Mouse (Mus musculus): ENCODE measurements around the gene Tmem262.
A peak's percentile ranks its signal among the peaks of the same experiment; 100 is the strongest.
"Not testable (repeated sequence)": the region's sequence is repeated elsewhere in the genome, so short reads cannot be mapped to it uniquely, and the experiment has no call there.

Tmem262 gene

DNA sequence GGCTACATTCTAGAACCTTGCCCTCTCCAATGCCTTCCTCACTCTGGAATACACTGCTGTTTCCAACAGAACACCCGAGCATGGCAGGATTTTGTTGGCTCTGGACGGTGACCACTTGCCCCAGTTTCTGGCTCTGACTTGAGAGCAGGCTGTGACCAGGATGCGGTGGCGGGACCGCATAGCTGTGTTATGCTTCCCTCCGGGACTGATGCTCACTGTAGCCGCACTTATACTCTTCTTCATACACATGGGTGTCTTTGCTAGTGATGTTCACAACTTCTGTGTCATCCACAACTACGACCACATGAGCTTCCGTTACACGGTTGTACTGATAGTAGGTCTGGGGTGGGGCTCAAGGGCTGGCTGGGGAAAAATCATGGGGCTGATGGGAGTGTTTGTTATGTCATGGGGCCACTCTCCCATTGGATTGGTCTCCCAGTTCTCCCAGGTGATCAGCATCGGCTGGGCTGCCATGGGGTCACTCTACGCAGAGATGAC is at the start of gene Tmem262:
Gene Tmem262, plus strand, starts transcription at position 51 of the 498 bp plus-strand sequence.
- no peak for DNase-seq

DNA sequence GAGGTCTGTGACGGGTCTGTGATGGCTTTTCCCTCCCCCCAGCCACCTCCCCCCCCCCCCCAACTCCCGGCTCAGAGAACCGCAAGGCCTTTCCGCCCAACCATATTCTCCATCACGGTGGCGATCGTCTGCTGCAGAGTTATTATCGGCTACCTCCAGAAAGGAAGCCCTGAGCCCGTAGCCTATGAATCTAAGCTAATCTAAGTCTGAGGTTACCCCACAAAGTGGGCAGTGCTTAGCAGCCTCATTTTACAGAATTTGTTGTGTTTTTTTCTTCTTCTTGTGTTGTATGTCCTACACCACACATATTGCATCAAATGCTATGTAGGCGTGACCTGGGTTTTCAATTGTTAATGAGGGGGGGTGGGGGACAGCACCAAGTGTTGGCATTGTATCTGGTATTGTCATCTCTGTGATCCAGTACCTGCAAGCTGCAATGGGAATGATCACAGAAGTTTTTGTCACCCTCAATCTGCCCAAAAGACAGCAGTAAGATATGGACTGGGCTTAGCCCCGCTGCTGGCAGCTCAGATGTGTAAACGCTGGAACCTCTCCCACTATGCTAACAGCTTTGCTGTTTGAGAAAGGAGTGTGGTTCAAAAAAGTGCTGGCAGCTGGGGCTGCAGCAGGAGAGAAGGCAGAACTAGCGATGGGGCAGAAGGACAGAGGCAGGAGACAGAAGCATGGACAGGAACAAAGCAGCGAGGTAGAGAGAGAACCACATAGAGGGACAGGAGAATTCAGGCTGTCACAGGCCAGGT is 49.1 kb upstream of the Tmem262 start:
- DNase-seq, result no peak

DNA sequence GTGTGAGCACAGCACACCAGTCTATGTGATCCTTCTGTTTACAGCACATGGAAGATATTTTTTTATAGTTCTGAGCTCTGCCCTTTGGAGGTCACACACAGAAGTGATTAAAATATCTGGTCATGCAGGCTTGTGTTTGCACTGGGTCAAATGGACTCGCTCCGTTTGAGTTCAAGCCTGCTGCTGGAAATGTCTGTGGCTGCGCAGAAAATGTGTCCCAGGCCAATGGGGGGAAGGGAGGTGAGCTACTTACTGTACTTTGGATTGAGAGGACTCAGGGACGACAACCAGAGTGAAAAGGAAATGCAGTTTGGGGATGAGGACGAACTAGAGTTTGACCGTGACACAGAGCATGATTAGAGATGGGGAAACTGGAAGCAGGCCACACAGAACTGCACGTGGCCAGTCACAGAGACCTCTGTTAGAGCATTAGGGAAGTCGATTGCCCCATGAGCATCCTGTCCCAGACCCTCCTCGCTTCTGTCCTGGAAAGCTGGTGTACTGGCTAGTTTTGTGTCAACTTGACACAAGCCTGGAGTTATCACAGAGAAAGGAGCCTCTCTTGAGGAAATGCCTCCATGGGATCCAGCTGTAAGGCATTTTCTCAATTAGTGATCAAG is 43.8 kb upstream of the Tmem262 start:
- DNase-seq, result no peak

DNA sequence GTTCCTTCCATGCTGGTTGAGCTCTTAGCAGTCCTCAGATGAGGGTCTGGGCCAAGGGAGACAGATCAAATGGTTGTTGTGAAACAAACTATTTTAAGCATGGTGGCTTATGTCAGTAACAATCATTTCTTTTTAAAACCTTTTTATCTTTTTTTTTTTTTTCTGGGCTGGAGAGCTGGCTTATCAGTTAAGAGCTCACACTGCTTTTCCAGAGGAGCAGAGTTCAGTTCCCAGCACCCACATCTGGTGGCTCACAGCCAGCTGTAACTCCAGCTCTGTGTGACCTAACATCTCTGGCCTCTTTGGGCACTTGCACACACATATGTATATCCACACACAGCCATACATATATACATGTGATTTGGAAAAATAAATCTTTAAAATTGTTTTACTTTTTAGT is 42.1 kb upstream of the Tmem262 start:
- DNase-seq, result no peak

DNA sequence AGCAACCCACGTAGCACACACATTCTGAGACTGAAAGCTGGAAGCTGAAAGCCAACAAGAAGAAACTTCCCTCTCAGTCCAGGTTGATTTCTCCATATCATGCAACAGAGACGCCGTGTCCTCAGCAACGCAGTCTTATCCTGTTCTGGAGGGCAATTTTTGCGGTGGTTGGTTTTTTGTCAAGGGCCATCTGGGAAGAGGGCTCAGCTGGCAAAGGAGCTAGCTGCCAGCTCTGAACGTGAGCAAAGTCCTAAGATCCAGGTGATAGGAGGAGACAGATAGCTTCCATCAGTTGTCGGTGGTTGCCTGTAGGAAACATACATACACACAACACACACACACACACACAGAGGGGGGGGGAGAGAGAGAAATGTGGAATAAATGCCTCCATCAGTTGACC is 41.5 kb upstream of the Tmem262 start:
- no peak for DNase-seq

DNA sequence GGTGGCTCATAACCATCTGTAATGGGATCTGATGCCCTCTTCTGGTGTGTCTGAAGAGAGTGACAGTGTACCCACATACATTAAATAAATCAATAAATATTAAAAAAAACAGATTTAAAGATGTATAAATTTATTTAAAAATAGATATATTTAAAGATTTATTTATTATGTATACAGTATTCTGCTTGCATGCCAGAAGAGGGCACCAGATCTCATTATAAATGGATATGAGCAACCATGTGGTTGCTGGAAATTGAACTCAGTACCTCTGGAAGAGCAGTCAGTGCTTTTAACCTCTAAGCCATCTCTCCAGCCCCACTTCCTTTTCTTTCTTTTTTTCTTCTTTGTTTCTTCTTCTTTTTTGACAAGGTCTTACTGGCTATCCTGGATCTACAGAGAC is 39.8 kb upstream of the Tmem262 start:
- DNase-seq, result no peak

DNA sequence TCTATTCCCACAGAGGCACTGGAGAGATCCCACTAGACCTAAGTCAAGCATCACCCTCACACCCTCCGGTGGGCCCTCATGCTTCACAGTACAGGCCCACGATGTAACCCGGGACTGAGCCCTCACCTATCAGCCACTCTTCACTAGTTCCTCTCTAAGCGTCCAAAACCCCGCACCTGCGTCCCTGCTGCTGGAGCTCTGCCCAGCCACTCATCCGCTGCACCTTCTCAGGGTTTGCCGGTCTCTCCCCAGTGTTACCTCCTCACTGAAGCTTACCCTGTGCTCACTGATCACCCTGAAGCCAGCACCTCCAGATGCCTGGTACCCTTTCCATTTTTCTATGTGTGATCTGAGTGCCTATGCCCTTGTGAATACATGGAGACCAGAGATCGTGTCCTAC is 37.5 kb upstream of the Tmem262 start:
- no peak for DNase-seq

DNA sequence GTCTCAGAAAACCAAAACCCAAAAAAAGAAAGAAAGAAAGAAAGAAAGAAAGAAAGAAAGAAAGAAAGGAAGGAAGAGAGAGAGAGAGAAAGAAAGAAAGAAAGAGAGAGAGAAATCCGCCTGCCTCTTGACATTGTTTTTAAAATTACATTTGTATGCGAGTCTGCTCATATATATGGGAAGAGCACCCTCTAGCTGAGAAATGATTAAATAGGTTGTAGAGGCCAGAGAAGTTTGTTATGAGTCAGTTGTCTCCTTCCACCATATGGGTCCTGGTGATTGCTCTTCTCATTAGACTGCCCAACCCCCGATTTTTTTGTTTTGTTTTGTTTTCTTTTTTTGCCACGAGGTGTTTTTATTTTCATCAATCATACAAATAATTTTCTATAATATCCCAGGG is 35.7 kb upstream of the Tmem262 start:
- DNase-seq, result not testable (repeated sequence)

DNA sequence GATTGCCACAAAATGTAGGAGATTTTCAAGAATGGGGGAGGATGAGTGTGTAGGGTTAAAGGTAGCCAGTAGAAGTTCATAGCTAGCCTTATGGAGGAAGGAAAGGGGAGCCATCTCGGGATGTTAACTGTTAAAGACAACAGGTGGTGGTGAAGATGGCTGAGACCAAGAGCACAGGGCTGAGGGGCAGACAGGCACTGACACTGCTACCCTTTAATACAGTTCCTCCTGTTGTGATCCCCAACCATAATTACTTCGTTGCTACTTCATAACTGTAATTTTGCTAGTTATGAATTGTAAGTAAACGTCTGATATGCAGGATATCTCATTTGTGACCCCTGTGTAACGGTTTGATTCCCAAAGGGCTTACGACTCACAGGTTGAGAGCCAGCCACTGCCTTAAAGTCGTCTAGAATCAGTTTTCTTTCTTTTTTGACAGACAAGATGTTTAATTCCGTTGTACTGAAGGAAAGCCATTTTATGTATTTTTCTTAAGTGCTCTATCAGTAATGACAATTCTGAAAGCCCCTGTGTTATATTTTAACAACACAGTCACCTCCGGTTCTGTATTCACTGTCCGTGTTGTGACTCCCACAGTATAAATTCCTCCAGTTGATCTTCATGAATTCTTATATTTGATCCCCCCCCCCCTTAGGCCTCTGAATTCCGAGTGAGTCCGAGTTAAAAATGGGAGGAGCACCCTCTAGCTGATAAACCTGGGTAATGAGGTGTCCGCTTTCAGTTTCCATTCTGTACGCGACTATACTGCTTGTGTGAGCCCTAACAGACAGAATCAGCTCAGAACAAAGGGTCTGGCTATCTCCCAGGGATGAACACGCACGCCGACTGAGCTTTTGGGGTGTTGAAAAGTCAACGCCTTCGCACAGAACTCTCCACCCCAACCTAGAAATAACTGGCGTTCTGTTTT is 34.2 kb upstream of the Tmem262 start:
- no peak for DNase-seq

DNA sequence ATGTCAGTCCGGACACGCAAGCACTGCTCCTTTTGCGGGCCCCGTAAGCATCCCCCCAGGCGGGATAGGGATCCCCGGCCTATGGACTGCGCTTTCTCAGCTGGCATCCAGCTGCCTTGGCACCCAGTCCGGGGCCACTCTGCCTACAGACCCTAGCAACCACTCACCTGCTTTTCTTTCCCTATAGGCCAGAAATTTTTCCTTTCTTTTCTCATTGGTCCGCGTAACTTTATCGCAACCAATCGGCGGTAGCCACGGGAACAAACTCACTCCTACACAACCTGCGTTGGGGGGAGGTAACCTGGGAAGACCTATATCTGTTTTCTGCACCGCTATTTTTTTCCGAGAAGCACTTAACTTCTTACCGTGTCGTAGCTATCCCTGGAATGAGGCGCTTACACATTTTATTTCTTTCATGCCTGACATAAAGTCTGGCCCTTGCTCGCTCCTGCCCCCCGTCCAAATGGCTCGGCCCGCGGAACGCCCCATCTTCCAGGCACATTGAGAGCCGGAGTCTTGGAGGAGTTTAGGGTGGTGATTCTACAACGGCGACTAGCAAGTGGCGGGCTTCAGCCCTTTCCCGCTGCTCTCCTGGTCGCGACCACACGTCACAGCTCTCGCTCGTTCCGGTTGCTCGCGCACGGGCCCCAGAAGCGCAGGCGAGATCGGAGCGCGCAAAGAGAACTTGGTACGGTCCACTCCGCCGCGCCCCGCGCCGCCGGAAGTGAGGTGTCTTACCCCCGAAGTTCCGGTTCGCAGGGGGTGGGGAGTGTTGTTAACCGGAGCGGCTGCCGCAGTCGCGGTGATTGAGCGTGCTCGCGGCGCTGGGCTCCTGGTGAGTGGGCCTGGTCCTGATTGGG is 33.3 kb upstream of the Tmem262 start, which contains the start of gene Syvn1:
Gene Syvn1, plus strand, starts transcription at position 283 of the 860 bp plus-strand sequence.
- peak; percentile 89 to 94 for DNase-seq

DNA sequence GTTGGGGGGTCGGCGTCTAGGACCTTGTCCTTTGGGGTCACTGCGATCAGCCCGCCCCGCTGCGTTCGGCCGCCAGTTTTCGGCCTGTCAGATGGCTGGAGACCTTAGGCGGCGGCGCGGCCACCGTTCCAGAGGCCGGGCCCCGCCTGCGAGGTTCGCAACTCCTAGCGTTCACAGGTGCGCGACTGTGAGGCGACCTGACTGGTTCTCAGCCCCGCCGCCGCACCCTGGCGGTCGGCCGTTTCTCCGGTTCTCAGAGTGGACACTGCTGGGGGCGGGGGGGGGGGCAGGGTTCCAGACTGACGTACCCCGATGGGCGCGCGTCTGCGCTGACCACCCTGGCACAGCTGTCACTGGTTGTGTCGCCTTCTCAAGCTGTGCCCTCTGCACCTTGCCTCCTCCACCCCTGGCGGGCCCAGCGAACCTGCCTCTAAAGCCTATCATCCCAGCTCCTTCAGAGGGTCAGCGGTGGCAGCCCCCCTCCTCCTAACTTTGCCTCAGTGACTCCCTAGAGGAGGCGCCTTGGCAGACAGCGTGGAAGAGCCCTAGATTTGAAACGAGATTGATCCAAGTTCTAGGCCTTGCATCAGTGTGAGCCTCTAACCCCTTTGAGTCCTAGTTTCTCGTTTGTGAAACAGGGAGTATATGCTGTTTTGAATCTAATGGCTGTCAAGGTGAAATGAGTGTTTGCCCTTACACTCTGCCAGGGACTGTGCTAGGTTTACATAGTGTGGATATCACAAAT is 32.5 kb upstream of the Tmem262 start:
- no peak for DNase-seq

DNA sequence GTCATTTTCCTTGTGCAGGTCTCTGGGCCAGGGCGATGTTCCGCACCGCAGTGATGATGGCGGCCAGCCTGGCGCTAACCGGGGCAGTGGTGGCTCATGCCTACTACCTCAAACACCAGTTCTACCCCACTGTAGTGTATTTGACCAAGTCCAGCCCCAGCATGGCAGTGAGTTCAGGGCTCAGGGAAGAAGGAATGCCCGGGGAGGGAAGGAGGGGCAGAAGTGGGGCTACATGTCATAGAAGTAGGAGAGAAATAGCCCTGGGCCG is 32.0 kb upstream of the Tmem262 start:
- DNase-seq, result peak in 1 of 2 experiments; percentile 18

DNA sequence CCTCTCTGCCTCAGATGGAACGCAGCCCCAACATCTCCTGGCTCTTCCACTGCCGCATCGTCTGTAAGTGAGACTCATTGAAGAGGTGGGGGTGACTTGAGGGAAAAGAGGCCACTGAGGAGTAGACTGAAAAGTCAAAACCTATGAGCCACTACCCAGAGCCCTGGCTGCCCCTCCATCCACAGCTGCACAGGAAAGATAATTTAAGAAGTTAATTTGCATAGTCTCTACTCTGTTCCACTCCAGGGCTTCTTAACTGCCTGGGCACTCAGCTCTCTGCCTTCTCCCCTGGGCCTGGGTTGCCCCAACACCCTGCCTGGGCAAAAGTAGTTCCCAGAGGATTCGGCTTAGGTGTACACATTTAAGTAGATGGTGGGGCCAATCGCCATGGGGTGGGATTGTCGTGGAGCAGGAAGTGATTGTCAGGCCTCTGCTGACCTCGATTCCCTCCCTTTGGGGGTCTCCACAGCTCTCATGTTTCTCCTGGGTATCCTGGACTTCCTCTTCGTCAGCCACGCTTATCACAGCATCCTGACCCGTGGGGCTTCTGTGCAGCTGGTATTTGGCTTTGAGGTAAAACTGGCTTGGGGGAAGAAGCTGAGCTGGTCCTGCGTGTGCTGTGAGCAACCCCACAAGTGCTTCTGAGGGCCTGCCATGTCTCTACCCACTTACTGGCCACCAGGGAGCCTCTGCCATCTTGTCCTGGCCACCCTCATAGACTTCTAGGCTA is 31.0 kb upstream of the Tmem262 start:
- peak in 1 of 2 experiments; percentile 2 for DNase-seq

DNA sequence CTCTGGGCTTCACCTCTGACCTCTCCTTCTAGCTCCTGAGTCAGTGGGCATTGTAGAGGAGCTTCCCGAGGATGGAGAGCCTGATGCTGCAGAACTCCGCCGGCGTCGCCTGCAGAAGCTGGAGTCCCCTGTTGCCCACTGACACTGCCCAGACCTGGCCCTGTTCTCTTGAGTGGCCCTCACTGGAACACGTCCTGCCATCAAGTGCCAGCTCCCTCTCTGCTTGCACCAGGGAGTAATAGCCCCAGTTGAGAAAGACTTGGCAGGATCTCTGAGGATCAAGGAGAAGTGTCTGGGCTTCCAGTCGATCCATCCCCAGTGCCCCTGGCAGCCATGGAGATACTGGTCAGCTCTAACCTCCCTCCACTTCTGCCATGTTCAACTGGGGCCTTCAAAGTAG is 27.3 kb upstream of the Tmem262 start:
- no peak for DNase-seq

DNA sequence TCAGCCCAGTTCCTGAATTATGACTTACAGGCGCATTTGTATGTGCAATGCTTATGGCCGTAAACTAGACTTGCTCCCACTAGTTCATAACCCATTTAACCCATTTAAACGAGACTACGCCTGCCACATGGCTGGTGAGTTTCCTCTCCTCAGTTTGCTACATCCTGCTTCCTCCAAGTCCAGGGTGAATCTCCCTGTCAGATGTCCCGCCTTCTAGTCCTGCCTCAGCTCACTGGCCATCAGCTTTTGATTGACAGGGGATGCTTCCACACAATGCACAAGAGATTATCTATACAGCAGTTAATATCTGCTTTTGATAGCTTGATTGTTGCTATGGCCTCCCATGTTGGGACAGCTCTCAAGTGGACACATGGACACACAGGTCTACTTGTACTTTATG is 25.5 kb upstream of the Tmem262 start:
- peak in 1 of 2 experiments; percentile 11 for DNase-seq

DNA sequence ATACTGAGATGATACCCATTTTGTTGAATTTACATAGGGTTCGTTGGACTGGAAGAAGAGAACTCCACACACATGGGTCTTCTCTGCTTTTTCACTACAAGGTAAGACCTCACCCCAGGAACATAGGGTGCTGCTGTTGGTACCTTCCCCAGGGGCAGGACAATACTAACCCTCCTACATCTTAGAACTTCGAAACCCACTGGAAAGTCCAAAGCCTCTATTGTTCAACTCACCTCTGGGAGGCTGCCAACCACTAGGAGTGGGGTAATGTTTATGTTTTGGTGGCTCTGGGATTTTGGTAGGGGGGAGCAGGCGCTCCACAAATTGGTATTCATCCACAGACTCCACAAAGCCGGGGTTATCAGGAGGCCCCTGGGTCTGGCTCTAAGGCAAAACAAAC is 23.1 kb upstream of the Tmem262 start:
- no peak for DNase-seq

DNA sequence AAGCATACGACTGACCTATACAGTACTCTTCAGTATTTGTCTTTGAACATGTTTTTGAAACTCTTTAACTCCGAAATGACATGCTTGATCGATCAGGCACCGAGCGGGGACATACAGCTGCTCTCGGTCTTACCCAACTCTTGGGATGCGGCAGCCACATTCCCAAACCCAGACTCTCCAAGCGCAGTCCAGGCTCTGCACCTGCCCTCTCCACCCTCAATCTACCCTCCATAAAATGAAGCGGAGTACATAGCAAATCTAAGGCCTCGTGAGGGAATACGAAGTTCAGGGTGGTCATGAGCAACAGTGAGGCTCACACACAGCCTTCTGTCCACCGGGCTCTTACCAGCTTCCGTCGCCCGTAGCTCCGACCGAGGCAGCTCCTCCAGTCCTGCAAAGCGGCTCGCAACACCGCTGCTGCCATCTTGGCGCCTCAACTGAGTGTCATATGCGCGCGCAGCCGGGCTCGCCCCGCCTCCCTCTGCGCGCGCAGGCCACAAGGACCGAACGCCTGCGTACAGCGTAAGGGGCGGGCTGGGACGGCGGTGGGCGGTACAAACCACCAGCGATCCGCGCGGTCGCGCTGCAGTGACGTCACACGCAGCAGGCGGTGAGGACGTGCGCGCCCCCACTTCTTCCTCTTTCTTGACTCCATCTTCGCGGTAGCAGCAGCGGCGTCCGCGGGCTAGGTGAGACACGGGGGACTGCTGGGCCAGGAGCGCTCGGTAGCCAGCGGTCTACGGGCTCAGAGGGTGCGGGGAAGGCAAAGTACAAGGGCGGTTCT is 22.3 kb upstream of the Tmem262 start, which contains the start of the genes Mrpl49 and Fau:
Gene Mrpl49, minus strand, starts transcription at position 473 of the 784 bp plus-strand sequence.
Gene Fau, plus strand, starts transcription at position 532 of the 784 bp plus-strand sequence.
- DNase-seq, result peak; percentile 100

DNA sequence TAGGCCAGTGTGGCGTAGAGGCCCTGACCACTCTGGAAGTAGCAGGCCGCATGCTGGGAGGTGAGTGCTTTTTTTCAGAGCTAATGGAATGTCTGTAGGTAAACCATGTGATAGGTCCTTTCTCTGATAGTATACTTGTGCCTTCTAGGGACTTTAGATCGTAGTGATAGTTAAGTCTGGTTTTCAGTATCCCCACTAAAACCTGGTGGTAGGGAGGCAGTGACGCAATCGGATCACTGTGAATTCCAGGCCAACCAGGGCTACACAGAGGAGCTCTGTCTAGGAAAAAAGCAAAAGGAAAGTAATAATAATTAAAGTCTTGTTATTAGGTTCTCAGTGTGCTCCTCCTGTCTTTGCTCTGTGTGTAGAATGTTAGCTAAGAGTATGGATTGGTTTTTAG is 21.3 kb upstream of the Tmem262 start:
- DNase-seq, result no peak

DNA sequence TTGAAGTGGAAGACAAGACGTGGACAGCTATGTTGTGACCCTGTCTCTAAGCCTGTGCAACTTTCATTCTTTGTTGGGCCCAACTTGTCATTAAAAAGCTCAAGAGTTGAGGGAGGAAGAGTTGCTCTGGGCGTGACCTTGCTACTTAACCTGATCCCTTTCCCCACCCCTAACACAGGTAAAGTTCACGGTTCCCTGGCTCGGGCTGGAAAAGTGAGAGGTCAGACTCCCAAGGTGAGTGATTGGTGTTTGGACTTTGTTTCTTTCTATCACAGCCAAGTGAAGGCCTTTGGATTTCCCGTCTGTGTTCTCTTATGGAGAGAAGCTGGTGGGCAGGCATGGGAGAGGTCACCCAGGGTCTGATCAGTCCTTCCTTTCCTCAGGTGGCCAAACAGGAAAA is 20.9 kb upstream of the Tmem262 start:
- no peak for DNase-seq

DNA sequence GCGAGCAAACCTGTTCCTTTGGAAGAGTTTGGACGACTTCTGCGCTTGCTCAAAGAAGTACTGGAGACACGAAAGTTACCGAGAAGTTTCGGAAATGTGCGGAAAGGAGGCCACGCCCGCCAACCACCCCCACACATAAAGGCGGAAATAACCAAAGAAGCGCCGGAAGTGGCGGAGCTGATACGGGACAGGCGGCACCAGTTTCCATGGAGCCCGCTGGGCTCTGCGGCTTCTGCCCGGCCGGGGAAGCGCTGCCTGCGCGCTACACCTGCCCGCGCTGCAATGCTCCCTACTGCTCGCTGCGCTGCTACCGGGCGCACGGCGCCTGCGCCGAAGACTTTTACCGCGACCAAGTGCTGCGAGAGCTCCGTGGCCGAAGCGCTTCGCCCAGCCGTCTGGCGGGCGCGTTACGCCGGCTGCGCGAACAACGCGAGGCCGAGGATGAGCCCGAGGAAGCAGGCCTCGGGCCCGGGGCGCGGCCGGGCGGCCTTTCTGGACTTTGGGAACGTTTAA is 18.8 kb upstream of the Tmem262 start, which contains the start of gene Znhit2:
Gene Znhit2, plus strand, starts transcription at position 172 of the 513 bp plus-strand sequence.
- peak; percentile 94 to 96 for DNase-seq
